Mouse (Mus musculus) megakaryocyte, embryonic 14.5 days (primary cell): ENCODE data around the gene Lnx1.

Experiments used
- FLI1 ChIP-seq: IDR thresholded peaks from 2 replicates; pipeline ENCODE4 v1.6.1; 2012; ENCODE audit warnings: low read length, inconsistent platforms, mixed read lengths
- GATA1 ChIP-seq: IDR thresholded peaks from 3 replicates; pipeline ENCODE4 v1.6.1; 2012; ENCODE audit warnings: mixed read lengths, low read length, inconsistent platforms, borderline replicate concordance

DNA sequence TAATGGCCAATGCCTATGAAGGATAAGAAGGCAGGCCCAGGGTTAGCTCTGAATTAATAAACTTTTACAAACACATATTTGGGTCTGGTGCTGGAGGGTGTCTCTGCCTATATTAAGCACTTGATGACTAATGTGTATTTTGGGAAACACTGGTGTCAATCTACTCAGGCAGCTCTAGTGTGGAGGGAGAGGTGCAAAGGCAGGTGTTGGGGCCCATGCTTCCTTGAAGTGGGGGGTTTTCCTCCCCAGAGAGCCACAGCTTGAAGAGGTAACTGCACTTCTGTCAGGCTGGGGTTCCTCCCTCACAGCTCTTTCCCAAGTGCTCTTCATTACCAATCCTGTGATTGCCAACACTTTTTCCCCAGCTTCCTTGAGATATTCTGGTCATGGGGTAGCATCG lies 20.0 kb downstream of the Lnx1 start:
- TF ChIP-seq GATA1 (no peak), FLI1 (no peak)
